Mouse (Mus musculus) adrenal gland, postnatal 10 days (tissue): Measurements from ENCODE around the gene Hrct1. TPM values are rescaled to one million over a fixed set of nuclear protein-coding genes. Genes with fewer than 3 reads are reported as not detected.

ENCODE experiments used
- DNase-seq: peaks from one replicate; pipeline ENCODE4 v3.0.0; 2021; ENCODE audit warnings: mixed read lengths
- total RNA-seq, 2 experiments: library from RNA; stranded (reverse); gene quantifications; 2 replicates each; pipeline ENCODE4 v1.2.3; 2021

Hrct1 gene
- total RNA-seq, 2 experiments from 2014 or later: 5.5 to 6.0 TPM

DNA sequence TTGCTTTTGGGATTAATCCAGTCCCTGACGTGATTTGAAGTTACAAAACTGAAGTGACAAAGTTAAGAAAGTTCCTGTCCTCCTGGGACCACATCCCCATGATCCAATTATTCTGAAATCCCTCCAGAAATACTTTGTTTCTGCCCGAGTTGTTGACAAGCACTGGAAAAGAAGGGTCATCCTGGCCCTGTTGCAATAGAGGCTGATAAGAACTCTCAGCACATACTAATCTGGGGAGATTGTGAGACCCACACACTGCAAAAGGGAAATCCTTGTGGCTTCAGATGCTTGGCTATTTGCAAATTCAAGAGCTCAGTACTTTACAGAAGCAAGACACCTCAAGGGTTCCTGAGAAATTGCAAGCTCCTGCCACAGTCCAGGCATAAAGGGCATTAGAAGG is 45.3 kb downstream of the Hrct1 start:
- peak; percentile 13 for DNase-seq

Other genes starting within 250 kb of the Hrct1 start
- gene Sit1, start 243.5 kb upstream of the Hrct1 start, total RNA-seq: under 1 TPM; 0.51 to 0.64 TPM
- gene Ccdc107, start 234.3 kb upstream of the Hrct1 start, total RNA-seq: 10 to 100 TPM; 41.1 to 45.5 TPM
- 10 to 100 TPM in 1 of 2 experiments, 1 to 10 TPM in 1; 6.2 to 10.9 TPM for gene Arhgef39, start 227.5 kb upstream of the Hrct1 start, total RNA-seq
- gene Car9, start 220.2 kb upstream of the Hrct1 start, total RNA-seq: under 1 TPM; 0.76 to 0.90 TPM
- 100 to 1,000 TPM; 203 to 822 TPM for gene Tpm2, start 203.4 kb upstream of the Hrct1 start, total RNA-seq
- gene Creb3, start 164.9 kb upstream of the Hrct1 start, total RNA-seq: 100 to 1,000 TPM in 1 of 2 experiments, 10 to 100 TPM in 1; 90.4 to 108 TPM
- 100 to 1,000 TPM; 171 to 192 TPM for gene Tln1, start 164.5 kb upstream of the Hrct1 start, total RNA-seq
- 10 to 100 TPM; 41.7 to 54.1 TPM for gene Rgp1, start 148.5 kb upstream of the Hrct1 start, total RNA-seq
- gene Gba2, start 148.3 kb upstream of the Hrct1 start, total RNA-seq: 10 to 100 TPM; 10.5 to 15.4 TPM
- gene Msmp, start 142.7 kb upstream of the Hrct1 start, total RNA-seq: 1 to 10 TPM; 1.8 to 1.9 TPM
- 10 to 100 TPM; 30.1 to 48.3 TPM for gene Npr2, start 95.3 kb upstream of the Hrct1 start, total RNA-seq
- gene Spag8, start 73.6 kb upstream of the Hrct1 start, total RNA-seq: under 1 TPM; 0.57 to 0.79 TPM
- gene Hint2, start 70.7 kb upstream of the Hrct1 start, total RNA-seq: 100 to 1,000 TPM; 106 to 111 TPM
- 10 to 100 TPM in 1 of 2 experiments, 1 to 10 TPM in 1; 6.6 to 10.7 TPM for gene Tmem8b, start 58.2 kb upstream of the Hrct1 start, total RNA-seq
- under 1 TPM; 0.15 to 0.36 TPM for gene Fam221b, start 58.0 kb upstream of the Hrct1 start, total RNA-seq
- not detected for gene Olfr70, start 26.4 kb upstream of the Hrct1 start, total RNA-seq
- gene Olfr71, start 16.9 kb upstream of the Hrct1 start, total RNA-seq: not detected
- 1 to 10 TPM; 4.1 to 4.3 TPM for gene Spaar, start 2.8 kb downstream of the Hrct1 start, total RNA-seq
- gene Olfr159, start 43.8 kb downstream of the Hrct1 start, total RNA-seq: not detected
- not detected for gene Olfr156, start 96.7 kb downstream of the Hrct1 start, total RNA-seq
- gene Olfr157, start 113.0 kb downstream of the Hrct1 start, total RNA-seq: not detected
- gene Olfr155, start 124.4 kb downstream of the Hrct1 start, total RNA-seq: not detected
- gene Reck, start 148.3 kb downstream of the Hrct1 start, total RNA-seq: 10 to 100 TPM; 17.1 to 18.1 TPM
- 10 to 100 TPM; 10.7 to 14.9 TPM for gene Glipr2, start 230.2 kb downstream of the Hrct1 start, total RNA-seq